37 mouse cellular contexts compared by ENCODE assay signal in genomic region chr6:96143326-96143725, GRCm38 (mm10). TPM values are rescaled to one million over a fixed set of nuclear protein-coding genes. Genes with fewer than 3 reads are reported as not detected.
"Had no signal": no experiment of that assay in that cellular context is flagged by ENCODE, and none has a peak within 500 bp of the region (broad histone marks: within the 10 kb centered on the region; RNA-seq: fewer than 3 reads in every experiment).

No protein-coding gene starts in this region.

- H3K4me1 ChIP-seq: limb, embryonic 12.5 days; limb, embryonic 13.5 days; limb, embryonic 15.5 days; liver, embryonic 12.5 days; liver, embryonic 13.5 days; liver, embryonic 15.5 days; lung, embryonic 15.5 days; megakaryocyte, embryonic 14.5 days; midbrain, embryonic 10.5 days; midbrain, embryonic 12.5 days; midbrain, embryonic 13.5 days; midbrain, embryonic 15.5 days had no signal

- H3K4me3 ChIP-seq: limb, embryonic 10.5 days; limb, embryonic 12.5 days; limb, embryonic 13.5 days; limb, embryonic 15.5 days; liver, embryonic 12.5 days; liver, embryonic 13.5 days; liver, embryonic 15.5 days; lung, embryonic 15.5 days; megakaryocyte, embryonic 14.5 days; midbrain, embryonic 10.5 days; midbrain, embryonic 12.5 days; midbrain, embryonic 13.5 days; midbrain, embryonic 15.5 days; myocyte had no signal

- DNase-seq: left cerebral cortex, postnatal 4 days; liver; liver, embryonic 13.5 days; liver, postnatal 0 days; lung, adult 18-20 months; lung, adult 2 months; lung, embryonic 14.5 days; lung, postnatal 10 days; lung, postnatal 14 days; lung, postnatal 36 days; lung, postnatal 4 days; midbrain, embryonic 14.5 days had no signal

- H3K27ac ChIP-seq: limb, embryonic 10.5 days; limb, embryonic 12.5 days; limb, embryonic 13.5 days; limb, embryonic 15.5 days; liver, embryonic 12.5 days; liver, embryonic 13.5 days; liver, embryonic 14.5 days; liver, embryonic 15.5 days; lung, embryonic 15.5 days; macrophage; midbrain, embryonic 10.5 days; midbrain, embryonic 12.5 days; midbrain, embryonic 13.5 days; midbrain, embryonic 15.5 days had no signal

- H3K9me3 ChIP-seq: limb, embryonic 10.5 days; limb, embryonic 12.5 days; limb, embryonic 13.5 days; limb, embryonic 15.5 days; liver, embryonic 12.5 days; liver, embryonic 13.5 days; liver, embryonic 15.5 days; lung, embryonic 15.5 days; megakaryocyte, embryonic 14.5 days; midbrain, embryonic 10.5 days; midbrain, embryonic 12.5 days; midbrain, embryonic 13.5 days; midbrain, embryonic 15.5 days had no signal

- ATAC-seq: liver, embryonic 12.5 days; liver, postnatal 0 days; lung, postnatal 0 days; midbrain, embryonic 13.5 days; midbrain, embryonic 15.5 days; midbrain, embryonic 16.5 days had no signal

- H3K27me3 ChIP-seq: limb, embryonic 12.5 days; limb, embryonic 13.5 days; limb, embryonic 15.5 days; liver, embryonic 12.5 days; liver, embryonic 13.5 days; liver, embryonic 15.5 days; lung, embryonic 15.5 days; megakaryocyte, embryonic 14.5 days; midbrain, embryonic 12.5 days; midbrain, embryonic 13.5 days; midbrain, embryonic 15.5 days had no signal

- H3K36me3 ChIP-seq: limb, embryonic 10.5 days; limb, embryonic 12.5 days; limb, embryonic 13.5 days; limb, embryonic 15.5 days; liver, embryonic 12.5 days; liver, embryonic 13.5 days; liver, embryonic 15.5 days; lung, embryonic 15.5 days; midbrain, embryonic 10.5 days; midbrain, embryonic 12.5 days; midbrain, embryonic 13.5 days; midbrain, embryonic 15.5 days had no signal

- H3K4me2 ChIP-seq: limb, embryonic 12.5 days; limb, embryonic 13.5 days; limb, embryonic 15.5 days; liver, embryonic 11.5 days; liver, embryonic 12.5 days; liver, embryonic 13.5 days; liver, embryonic 15.5 days; lung, embryonic 14.5 days; lung, embryonic 15.5 days; midbrain, embryonic 11.5 days; midbrain, embryonic 12.5 days; midbrain, embryonic 13.5 days; midbrain, embryonic 15.5 days had no signal

- H3K9ac ChIP-seq: limb, embryonic 12.5 days; limb, embryonic 13.5 days; limb, embryonic 15.5 days; liver, embryonic 12.5 days; liver, embryonic 13.5 days; liver, embryonic 14.5 days; liver, embryonic 15.5 days; liver, postnatal 0 days; lung, embryonic 14.5 days; lung, embryonic 15.5 days; midbrain, embryonic 12.5 days; midbrain, embryonic 13.5 days; midbrain, embryonic 15.5 days had no signal

RNA-seq across cellular contexts. Expression of gene 1700123L14Rik, which starts 22.7 kb away (rescaled TPM):
- polyA plus RNA-seq: limb, embryonic 10.5 days; limb, embryonic 11.5 days; limb, embryonic 14.5 days; limb, embryonic 15.5 days; liver, adult 2 months; liver, embryonic 11.5 days; liver, embryonic 12.5 days; liver, embryonic 13.5 days; liver, embryonic 14.5 days; liver, embryonic 15.5 days; liver, embryonic 16.5 days; liver, postnatal 0 days; lung, adult 2 months; lung, embryonic 14.5 days; lung, embryonic 15.5 days; lung, embryonic 16.5 days; lung, postnatal 0 days; macrophage; midbrain, embryonic 10.5 days; midbrain, embryonic 11.5 days; midbrain, embryonic 12.5 days; midbrain, embryonic 13.5 days; myocyte; neural tube, embryonic 11.5 days had no signal

RNA-seq across cellular contexts. Expression of gene Fam19a1, which starts 30.4 kb away (rescaled TPM):
- polyA plus RNA-seq: liver, adult 2 months; liver, embryonic 13.5 days; liver, embryonic 14.5 days; liver, embryonic 15.5 days; liver, postnatal 0 days; macrophage had no signal
